Comparison of ENCODE assay signal across 15 mouse cellular contexts in the genomic region with DNA sequence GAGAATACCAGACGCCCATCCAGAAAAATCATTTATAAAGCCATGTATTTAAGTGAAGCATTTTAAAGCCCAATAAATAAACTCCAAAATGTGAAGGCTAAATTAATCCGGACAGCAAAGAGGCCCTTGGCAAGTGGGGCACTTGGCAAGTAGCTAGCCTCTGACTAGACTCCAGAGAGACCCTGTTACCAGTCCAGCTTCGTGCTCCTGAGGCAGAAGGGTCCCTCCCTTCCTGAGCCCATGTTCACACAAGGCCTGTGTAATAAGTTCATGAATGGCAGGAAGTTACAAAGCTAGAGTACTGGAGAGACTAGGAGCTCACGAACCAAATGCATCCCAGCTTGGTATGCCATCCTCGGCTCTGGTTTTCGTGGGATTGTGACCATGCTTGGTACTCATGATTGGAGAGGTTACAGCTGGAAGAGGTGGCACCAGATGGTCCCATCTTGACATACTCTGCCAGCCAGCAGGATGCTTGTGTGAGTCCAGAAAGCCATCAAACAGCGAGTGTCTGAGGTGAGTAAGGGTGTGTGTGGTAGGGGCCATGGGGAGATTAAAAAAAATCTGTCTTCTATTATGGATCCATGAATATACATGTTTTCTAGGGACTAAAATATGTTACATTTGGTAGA.
DNase-seq lines count a peak whose midpoint lies in the region; ATAC-seq and TF ChIP-seq lines count a peak whose summit lies in the region.
"Had no signal": no experiment of that assay in that cellular context is flagged by ENCODE, and none has a peak within 500 bp of the region (broad histone marks: within the 10 kb centered on the region; RNA-seq: fewer than 3 reads in every experiment).

No protein-coding gene starts in this region.

- WGBS in lung, postnatal 0 days = 72% methylated on average over 7 of the region's 7 CpGs
- WGBS in lung, adult 2 months = 53% methylated on average over 7 of the region's 7 CpGs

- peak; percentile 79 for DNase-seq in heart, adult 11 months
- DNase-seq in heart, postnatal 14 days = no peak
- DNase-seq in lung, postnatal 0 days (ENCODE audit: low spot score) = peak; percentile 23
- DNase-seq in lung, adult 2 months = no peak
- peak; percentile 47 for DNase-seq in cerebellum, adult 11-12 months
- peak; percentile 83 to 85 for DNase-seq in cerebellum, postnatal 14 days
- no peak for DNase-seq in kidney, adult 18-20 months
- DNase-seq: right cerebral cortex, postnatal 25 days; thymus, adult 2 months had no signal

- H3K27ac ChIP-seq in lung, postnatal 0 days (ENCODE audit: low read length) = no peak overlapping the region
- H3K27ac ChIP-seq: hindbrain, embryonic 12.5 days; limb, embryonic 10.5 days; liver, embryonic 15.5 days; macrophage had no signal

- no peak for TF ChIP-seq CTCF in lung, postnatal 0 days (IDR thresholded peaks at IDR 0.05)
- TF ChIP-seq CTCF in lung, adult 2 months (IDR thresholded peaks at IDR 0.05; ENCODE audit: insufficient read depth, low read length) = no peak

- no peak overlapping the region for H3K4me2 ChIP-seq in lung, postnatal 0 days (replicated peaks; ENCODE audit: low read depth, low read length)
- H3K4me2 ChIP-seq: hindbrain, embryonic 12.5 days; liver, embryonic 15.5 days had no signal

- H3K9me3 ChIP-seq in lung, postnatal 0 days (ENCODE audit: low read length) = no peaks in the 10 kb centered on the region
- H3K9me3 ChIP-seq: G1E; hindbrain, embryonic 12.5 days; limb, embryonic 10.5 days; liver, embryonic 15.5 days had no signal

- no peak for ATAC-seq in lung, postnatal 0 days
- ATAC-seq: intestine, postnatal 0 days had no signal

- no peaks in the 10 kb centered on the region for H3K4me1 ChIP-seq in lung, postnatal 0 days (ENCODE audit: insufficient read depth, low read depth, low read length)
- H3K4me1 ChIP-seq in lung, adult 2 months (ENCODE audit: control insufficient read depth, insufficient read depth, low read length) = peaks cover 3% of the 10 kb centered on the region; the same call in 1 of the 2 replicates
- H3K4me1 ChIP-seq: hindbrain, embryonic 12.5 days; liver, embryonic 15.5 days had no signal

- intact Hi-C loops in heart, postnatal 14 days (cut with DNase I) = no loop called here

- no peaks in the 10 kb centered on the region for H3K36me3 ChIP-seq in lung, postnatal 0 days (ENCODE audit: insufficient read depth, low read length)
- H3K36me3 ChIP-seq: G1E; hindbrain, embryonic 12.5 days; limb, embryonic 10.5 days; liver, embryonic 15.5 days had no signal

- no peak for TF ChIP-seq EP300 in lung, postnatal 0 days (IDR thresholded peaks at IDR 0.05)

- H3K4me3 ChIP-seq in lung, postnatal 0 days (ENCODE audit: low read depth, low read length) = no peak overlapping the region
- no peak overlapping the region for H3K4me3 ChIP-seq in lung, adult 2 months (replicated peaks; ENCODE audit: extremely low read depth, low read depth, low read length)
- H3K4me3 ChIP-seq: hindbrain, embryonic 12.5 days; limb, embryonic 10.5 days; liver, embryonic 15.5 days had no signal

- no peak for TF ChIP-seq POLR2A in lung, adult 2 months (IDR thresholded peaks at IDR 0.05; ENCODE audit: borderline replicate concordance, extremely low read depth, low read depth, low read length)

- no peaks in the 10 kb centered on the region for H3K27me3 ChIP-seq in lung, postnatal 0 days (replicated peaks; ENCODE audit: insufficient read depth, low read length)
- H3K27me3 ChIP-seq: hindbrain, embryonic 12.5 days; liver, embryonic 15.5 days had no signal

- H3K9ac ChIP-seq in lung, postnatal 0 days (replicated peaks; ENCODE audit: low read depth) = no peak overlapping the region
- H3K9ac ChIP-seq: hindbrain, embryonic 12.5 days; liver, embryonic 15.5 days had no signal

Comparison
In these comparisons a context has a peak if more than half of its experiments do, and no peak if none do; other contexts are left out.
1. DNase-seq: peak in heart, adult 11 months (single experiment), lung, postnatal 0 days (single experiment), cerebellum, adult 11-12 months (single experiment) and cerebellum, postnatal 14 days (2 of 2); none in heart, postnatal 14 days (0 of 2), lung, adult 2 months (single experiment) and kidney, adult 18-20 months (single experiment).